Mouse (Mus musculus): Measurements from ENCODE around the gene Zfp827.

Zfp827 gene

GRCm38 (mm10) chr8:79224363-79224762 is 196.1 kb downstream of the Zfp827 start:
- DNase-seq (ENCODE audit: low read depth): no peak

GRCm38 (mm10) chr8:79225586-79225985 is 197.3 kb downstream of the Zfp827 start:
- peak; percentile 14 for DNase-seq (ENCODE audit: low read depth)

GRCm38 (mm10) chr8:79226046-79226445 is 197.8 kb downstream of the Zfp827 start:
- no peak for DNase-seq (ENCODE audit: low read depth)

- no peak for DNase-seq (ENCODE audit: low read depth)
These were observed 199.0 kb downstream of the Zfp827 start for GRCm38 (mm10) chr8:79227194-79227593.

GRCm38 (mm10) chr8:79227916-79228315 is 199.7 kb downstream of the Zfp827 start:
- DNase-seq (ENCODE audit: low read depth): peak; percentile 64

- no peak for DNase-seq (ENCODE audit: low read depth)
These were observed 201.1 kb downstream of the Zfp827 start for GRCm38 (mm10) chr8:79229266-79229888.

- DNase-seq (ENCODE audit: low read depth): peak; percentile 38
These were observed 211.1 kb downstream of the Zfp827 start for GRCm38 (mm10) chr8:79239320-79239719.

- DNase-seq (ENCODE audit: low read depth): no peak
These were observed 211.8 kb downstream of the Zfp827 start for GRCm38 (mm10) chr8:79239996-79240395.
